9 mouse cellular contexts compared by ENCODE assay signal in genomic region chr8:70833520-70833919, GRCm38 (mm10). TPM values are rescaled to one million over a fixed set of nuclear protein-coding genes. Genes with fewer than 3 reads are reported as not detected.
DNase-seq lines count a peak whose midpoint lies in the region; ATAC-seq lines count a peak whose summit lies in the region.
"Had no signal": no experiment of that assay in that cellular context is flagged by ENCODE, and none has a peak within 500 bp of the region (broad histone marks: within the 10 kb centered on the region; RNA-seq: fewer than 3 reads in every experiment).

No protein-coding gene starts in this region.

- 0 out of 2 replicates have a peak overlapping the region, but pooled peaks have one; percentile 19 for H3K9ac ChIP-seq in embryonic facial prominence, embryonic 12.5 days
- H3K9ac ChIP-seq in heart, embryonic 13.5 days, result 0 out of 2 replicates have a peak overlapping the region, but pooled peaks have one; percentile 1
- H3K9ac ChIP-seq in liver, embryonic 13.5 days, result peak overlapping the region; percentile 36; the same call in 1 of the 2 replicates

- H3K9me3 ChIP-seq in megakaryocyte, embryonic 14.5 days, result no peaks in the 10 kb centered on the region
- no peaks in the 10 kb centered on the region for H3K9me3 ChIP-seq in embryonic facial prominence, embryonic 12.5 days
- no peaks in the 10 kb centered on the region for H3K9me3 ChIP-seq in heart, embryonic 13.5 days
- H3K9me3 ChIP-seq in liver, embryonic 13.5 days (replicated peaks), result no peaks in the 10 kb centered on the region

- H3K4me1 ChIP-seq in megakaryocyte, embryonic 14.5 days, result peaks cover 67% of the 10 kb centered on the region
- peaks cover 4% of the 10 kb centered on the region; the same call in 1 of the 2 replicates for H3K4me1 ChIP-seq in embryonic facial prominence, embryonic 12.5 days
- peaks cover 11% of the 10 kb centered on the region for H3K4me1 ChIP-seq in heart, embryonic 13.5 days
- peaks cover 70% of the 10 kb centered on the region for H3K4me1 ChIP-seq in liver, embryonic 13.5 days (replicated peaks)

- WGBS in embryonic facial prominence, embryonic 12.5 days, result 46% methylated on average over 15 of the region's 15 CpGs
- 29% methylated on average over 15 of the region's 15 CpGs for WGBS in heart, embryonic 13.5 days
- 62% methylated on average over 15 of the region's 15 CpGs for WGBS in liver, embryonic 13.5 days (ENCODE audit: insufficient replicate concordance)

- H3K36me3 ChIP-seq in megakaryocyte, embryonic 14.5 days (replicated peaks; ENCODE audit: low read length), result peaks cover 40% of the 10 kb centered on the region
- no peaks in the 10 kb centered on the region for H3K36me3 ChIP-seq in embryonic facial prominence, embryonic 12.5 days
- H3K36me3 ChIP-seq in heart, embryonic 13.5 days, result peaks cover 18% of the 10 kb centered on the region; the same call in 1 of the 2 replicates
- peaks cover 35% of the 10 kb centered on the region for H3K36me3 ChIP-seq in liver, embryonic 13.5 days

- H3K4me2 ChIP-seq in embryonic facial prominence, embryonic 12.5 days (replicated peaks), result no peak overlapping the region
- H3K4me2 ChIP-seq in heart, embryonic 13.5 days, result no peak overlapping the region
- H3K4me2 ChIP-seq in liver, embryonic 13.5 days, result 0 out of 2 replicates have a peak overlapping the region, but pooled peaks have one; percentile 6

- H3K27me3 ChIP-seq in megakaryocyte, embryonic 14.5 days (replicated peaks), result peaks cover 15% of the 10 kb centered on the region
- H3K27me3 ChIP-seq in embryonic facial prominence, embryonic 12.5 days, result no peaks in the 10 kb centered on the region; the same call in 1 of the 2 replicates
- no peaks in the 10 kb centered on the region for H3K27me3 ChIP-seq in heart, embryonic 13.5 days (replicated peaks)
- H3K27me3 ChIP-seq in liver, embryonic 13.5 days, result no peaks in the 10 kb centered on the region

- H3K27ac ChIP-seq in embryonic facial prominence, embryonic 12.5 days, result no peak overlapping the region
- H3K27ac ChIP-seq in heart, embryonic 13.5 days (replicated peaks), result no peak overlapping the region
- H3K27ac ChIP-seq in liver, embryonic 13.5 days, result peak overlapping the region; percentile 99
- H3K27ac ChIP-seq: kidney, postnatal 0 days had no signal

- peak overlapping the region; percentile 62 for H3K4me3 ChIP-seq in megakaryocyte, embryonic 14.5 days (replicated peaks)
- H3K4me3 ChIP-seq in embryonic facial prominence, embryonic 12.5 days, result no peak overlapping the region
- H3K4me3 ChIP-seq in heart, embryonic 13.5 days, result no peak overlapping the region
- no peak overlapping the region for H3K4me3 ChIP-seq in liver, embryonic 13.5 days (replicated peaks)

- no peak for DNase-seq in liver, embryonic 13.5 days
- no peak for DNase-seq in thymus, postnatal 25 days
- no peak for DNase-seq in right cerebral cortex, postnatal 36 days (ENCODE audit: low spot score in 2 of 2)

- no peak for ATAC-seq in megakaryocyte, adult 5-6 weeks (ENCODE audit: poor library complexity, severe bottlenecking)
- no peak for ATAC-seq in embryonic facial prominence, embryonic 12.5 days (ENCODE audit: insufficient number of reproducible peaks, insufficient read depth, low FRiP score, low TSS enrichment)
- no peak for ATAC-seq in heart, embryonic 13.5 days (ENCODE audit: extremely low read depth, insufficient number of reproducible peaks, low FRiP score, low TSS enrichment)
- no peak for ATAC-seq in liver, embryonic 13.5 days (ENCODE audit: low read depth)

RNA-seq across cellular contexts. Expression of gene Arrdc2, which starts 6.0 kb away (rescaled TPM):
- polyA plus RNA-seq in megakaryocyte, embryonic 14.5 days (2012; ENCODE audit: insufficient read depth, low replicate concordance), result 30.6 and 35.6 TPM in 2 replicates
- 9.0 and 11.0 TPM in 2 replicates for total RNA-seq in megakaryocyte, adult 5-6 weeks (2015)
- 10.5 and 11.1 TPM in 2 replicates for total RNA-seq in megakaryocyte, adult 5-6 weeks (2017)
- 6.9 and 7.5 TPM in 2 replicates for polyA plus RNA-seq in embryonic facial prominence, embryonic 12.5 days (2016; fragmentation: Nextera tagmentation; extraction: Ambion mirVana)
- 1.9 and 2.4 TPM in 2 replicates for polyA plus RNA-seq in heart, embryonic 13.5 days (2015; fragmentation: Nextera tagmentation; extraction: Ambion mirVana)
- 11.7 and 12.6 TPM in 2 replicates for polyA plus RNA-seq in liver, embryonic 13.5 days (2015; fragmentation: Nextera tagmentation; extraction: Ambion mirVana)

RNA-seq across cellular contexts. Expression of gene Il12rb1, which starts 25.3 kb away (rescaled TPM):
- 10.8 and 11.1 TPM in 2 replicates for polyA plus RNA-seq in megakaryocyte, embryonic 14.5 days (2012; ENCODE audit: insufficient read depth, low replicate concordance)
- 0.80 and 1.5 TPM in 2 replicates for total RNA-seq in megakaryocyte, adult 5-6 weeks (2015)
- 0.07 and 1.7 TPM in 2 replicates for total RNA-seq in megakaryocyte, adult 5-6 weeks (2017)
- polyA plus RNA-seq in embryonic facial prominence, embryonic 12.5 days (2016; fragmentation: Nextera tagmentation; extraction: Ambion mirVana), result 0.13 TPM in 1 of 2 replicates, not detected in the other
- polyA plus RNA-seq in heart, embryonic 13.5 days (2015; fragmentation: Nextera tagmentation; extraction: Ambion mirVana), result not detected in 2 replicates
- 0.20 and 0.21 TPM in 2 replicates for polyA plus RNA-seq in liver, embryonic 13.5 days (2015; fragmentation: Nextera tagmentation; extraction: Ambion mirVana)
- polyA plus RNA-seq: neural tube, embryonic 11.5 days had no signal

RNA-seq across cellular contexts. Expression of gene Mast3, which starts 28.7 kb away (rescaled TPM):
- 370 and 778 TPM in 2 replicates for polyA plus RNA-seq in megakaryocyte, embryonic 14.5 days (2012; ENCODE audit: insufficient read depth, low replicate concordance)
- total RNA-seq in megakaryocyte, adult 5-6 weeks (2015), result 56.2 and 65.4 TPM in 2 replicates
- 14.4 and 24.6 TPM in 2 replicates for total RNA-seq in megakaryocyte, adult 5-6 weeks (2017)
- 13.7 and 13.9 TPM in 2 replicates for polyA plus RNA-seq in embryonic facial prominence, embryonic 12.5 days (2016; fragmentation: Nextera tagmentation; extraction: Ambion mirVana)
- polyA plus RNA-seq in heart, embryonic 13.5 days (2015; fragmentation: Nextera tagmentation; extraction: Ambion mirVana), result 5.6 and 6.7 TPM in 2 replicates
- 4.9 and 6.2 TPM in 2 replicates for polyA plus RNA-seq in liver, embryonic 13.5 days (2015; fragmentation: Nextera tagmentation; extraction: Ambion mirVana)

RNA-seq across cellular contexts. Expression of gene Kcnn1, which starts 29.5 kb away (rescaled TPM):
- polyA plus RNA-seq in megakaryocyte, embryonic 14.5 days (2012; ENCODE audit: insufficient read depth, low replicate concordance), result 3.4 and 11.8 TPM in 2 replicates
- total RNA-seq in megakaryocyte, adult 5-6 weeks (2015), result not detected in 2 replicates
- 0.33 TPM in 1 of 2 replicates, not detected in the other for total RNA-seq in megakaryocyte, adult 5-6 weeks (2017)
- 6.7 and 7.0 TPM in 2 replicates for polyA plus RNA-seq in embryonic facial prominence, embryonic 12.5 days (2016; fragmentation: Nextera tagmentation; extraction: Ambion mirVana)
- polyA plus RNA-seq in heart, embryonic 13.5 days (2015; fragmentation: Nextera tagmentation; extraction: Ambion mirVana), result 1.5 TPM in 2 replicates
- 0.29 and 0.44 TPM in 2 replicates for polyA plus RNA-seq in liver, embryonic 13.5 days (2015; fragmentation: Nextera tagmentation; extraction: Ambion mirVana)

RNA-seq across cellular contexts. Expression of gene Ccdc124, which starts 40.2 kb away (rescaled TPM):
- polyA plus RNA-seq in megakaryocyte, embryonic 14.5 days (2012; ENCODE audit: insufficient read depth, low replicate concordance), result 92.6 and 282 TPM in 2 replicates
- 32.7 and 38.9 TPM in 2 replicates for total RNA-seq in megakaryocyte, adult 5-6 weeks (2015)
- 36.8 and 47.6 TPM in 2 replicates for total RNA-seq in megakaryocyte, adult 5-6 weeks (2017)
- polyA plus RNA-seq in embryonic facial prominence, embryonic 12.5 days (2016; fragmentation: Nextera tagmentation; extraction: Ambion mirVana), result 123 and 126 TPM in 2 replicates
- 88.5 and 89.0 TPM in 2 replicates for polyA plus RNA-seq in heart, embryonic 13.5 days (2015; fragmentation: Nextera tagmentation; extraction: Ambion mirVana)
- polyA plus RNA-seq in liver, embryonic 13.5 days (2015; fragmentation: Nextera tagmentation; extraction: Ambion mirVana), result 70.9 and 76.5 TPM in 2 replicates

Comparison
In these comparisons a context has a peak if more than half of its experiments do, and no peak if none do; other contexts are left out.
1. RNA of gene Mast3, which starts 28.7 kb away (polyA plus RNA-seq): 370 to 778 TPM in megakaryocyte, embryonic 14.5 days; 13.7 to 13.9 TPM in embryonic facial prominence, embryonic 12.5 days, 5.6 to 6.7 TPM in heart, embryonic 13.5 days and 4.9 to 6.2 TPM in liver, embryonic 13.5 days; every median in the first group is over 10 times any median in the second.
2. Peak in every context shown above with its lines, with median percentiles within 50 percentile points of each other: H3K9ac ChIP-seq.